Mouse (Mus musculus): ENCODE measurements around the gene Olfr725. TPM values are rescaled to one million over a fixed set of nuclear protein-coding genes. Genes with fewer than 3 reads are reported as not detected.

The Olfr725 gene
- not detected in 2 replicates for polyA plus RNA-seq (2015; fragmentation: Nextera tagmentation; extraction: Ambion mirVana)

DNA sequence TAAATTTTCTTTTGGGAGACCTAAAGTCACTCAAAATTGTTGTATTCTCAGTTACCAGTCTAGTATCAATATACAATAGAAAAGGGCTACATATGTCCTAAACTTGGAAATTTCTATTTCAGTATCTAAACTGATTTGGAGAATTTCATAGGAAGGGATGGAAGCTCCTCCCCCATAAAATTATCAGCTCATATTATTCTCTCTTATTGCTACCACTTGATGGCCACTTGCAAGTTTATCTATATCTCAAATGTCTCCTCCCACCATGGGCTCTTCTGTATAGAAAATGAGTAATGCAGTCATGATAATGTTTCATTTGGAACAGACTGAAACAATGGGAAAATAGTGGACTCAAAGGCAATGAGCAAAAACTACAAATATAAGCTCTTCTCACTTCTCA lies at the start of gene Olfr725:
Olfr725 (minus strand) TSS at position 101 of the 400 bp plus-strand sequence.
- no peaks in the 10 kb centered on the region for H3K36me3 ChIP-seq
- no peak for ATAC-seq (ENCODE audit: borderline replicate concordance, extremely low read depth, low FRiP score, low TSS enrichment)
- no peak within 1 kb of the TSS for H3K27ac ChIP-seq

DNA sequence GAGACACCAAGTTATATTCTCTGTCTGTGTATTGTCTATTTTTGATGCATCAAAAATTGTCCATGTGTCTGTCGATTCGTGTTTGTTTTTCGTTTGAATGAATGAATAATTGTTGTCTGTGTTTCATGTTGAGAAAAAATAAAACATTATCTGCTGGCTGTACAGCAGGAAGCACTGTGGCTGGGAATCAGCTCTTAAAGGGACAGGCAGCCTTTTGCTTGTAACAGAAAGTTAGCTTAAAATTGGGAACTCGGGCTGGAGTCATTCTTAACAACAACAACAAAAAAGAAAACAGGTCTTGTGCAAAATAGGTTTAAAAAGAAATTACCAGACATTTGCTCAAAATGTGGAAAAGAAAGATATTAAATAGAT lies 22.5 kb upstream of the Olfr725 start:
- Histone ChIP-seq H3K9me3 (no peaks in the 10 kb centered on the region), H3K4me3 (peak overlapping the region; percentile 71), H3K27ac (peak overlapping the region; percentile 80; the same call in 1 of the 2 replicates), H3K36me3 (no peaks in the 10 kb centered on the region), H3K4me1 (no peaks in the 10 kb centered on the region), H3K27me3 (no peaks in the 10 kb centered on the region), H3K4me2 (peak overlapping the region; percentile 96), H3K9ac (no peak overlapping the region)
- ATAC-seq (ENCODE audit: borderline replicate concordance, extremely low read depth, low FRiP score, low TSS enrichment), result peak; percentile 15; the same call in 1 of the 2 replicates
- 0% methylated on average over 4 of the region's 4 CpGs for WGBS

More for the DNA sequence above, at the start of gene Olfr725:
- Histone ChIP-seq H3K9me3 (peaks cover 3% of the 10 kb centered on the region; the same call in 1 of the 2 replicates), H3K4me2 (no peak within 1 kb of the TSS), H3K4me3 (no peak within 1 kb of the TSS), H3K4me1 (no peaks in the 10 kb centered on the region), H3K27me3 (no peaks in the 10 kb centered on the region), H3K9ac (no peak within 1 kb of the TSS)

DNA sequence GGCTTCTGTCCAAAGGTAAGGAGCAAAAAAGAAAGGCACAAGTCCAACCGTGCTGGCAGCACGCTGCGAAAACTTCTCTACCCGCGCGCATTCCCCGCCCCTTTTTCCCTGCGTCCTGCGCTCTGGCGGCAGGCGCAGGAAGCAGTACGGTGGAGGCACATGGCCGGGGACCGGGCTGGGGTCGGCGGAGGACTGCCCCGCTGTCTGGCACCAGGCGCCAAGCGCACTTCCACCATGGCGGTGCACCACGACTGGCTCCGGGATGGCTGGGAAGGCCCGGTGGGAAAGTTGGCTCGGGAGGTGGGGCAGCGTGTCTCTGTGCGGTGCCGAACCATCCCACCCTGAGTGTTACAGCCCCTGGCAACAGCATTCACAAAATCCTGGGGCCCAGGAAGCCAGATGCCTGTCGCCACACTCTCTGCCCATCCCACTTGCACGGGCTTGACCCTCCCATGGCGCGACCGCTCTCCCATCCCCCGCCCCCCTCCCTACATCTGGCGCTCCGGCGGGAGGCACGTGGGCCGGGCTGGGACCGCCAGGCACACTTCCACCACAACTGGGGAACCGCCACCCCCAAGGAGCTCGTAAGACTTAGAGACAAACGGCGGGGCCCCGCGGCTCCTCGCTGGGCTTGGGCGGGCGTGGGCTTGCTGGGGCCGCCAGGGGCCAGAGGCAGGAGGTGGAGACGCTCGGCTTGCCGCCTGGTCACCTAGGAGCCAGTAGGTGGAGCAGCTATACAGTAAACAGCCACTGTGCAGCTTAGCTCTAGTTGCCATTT lies 22.0 kb upstream of the Olfr725 start:
- H3K4me1 ChIP-seq, result no peaks in the 10 kb centered on the region
- H3K9ac ChIP-seq, result peak overlapping the region; percentile 51
- peak overlapping the region; percentile 96 for H3K4me2 ChIP-seq
- H3K36me3 ChIP-seq, result no peaks in the 10 kb centered on the region
- peak overlapping the region; percentile 80 for H3K27ac ChIP-seq
- no peaks in the 10 kb centered on the region for H3K27me3 ChIP-seq
- H3K9me3 ChIP-seq, result no peaks in the 10 kb centered on the region
- WGBS, result 2% methylated on average over 49 of the region's 52 CpGs
- ATAC-seq (ENCODE audit: borderline replicate concordance, extremely low read depth, low FRiP score, low TSS enrichment), result peak; percentile 95
- H3K4me3 ChIP-seq, result peak overlapping the region; percentile 71

DNA sequence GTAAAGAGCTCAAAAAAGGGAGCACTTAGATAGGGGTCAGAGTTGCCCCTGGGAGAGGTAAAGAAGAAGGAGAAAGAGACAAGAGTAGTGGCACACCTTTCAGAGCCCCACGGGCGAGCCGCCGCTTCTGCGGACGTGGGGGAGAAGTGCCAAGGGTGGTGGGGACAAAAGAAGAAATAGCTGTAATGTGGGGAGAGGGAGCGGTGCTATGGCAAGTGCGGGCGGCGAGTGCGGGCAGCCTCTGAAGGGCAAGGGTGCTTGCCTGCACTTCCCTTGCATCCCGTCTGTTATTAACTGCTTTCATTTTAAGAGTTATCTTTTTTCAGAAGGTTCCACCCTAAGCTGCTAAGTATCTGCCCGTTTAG lies 21.4 kb upstream of the Olfr725 start:
- peak; percentile 25; the same call in 1 of the 2 replicates for ATAC-seq (ENCODE audit: borderline replicate concordance, extremely low read depth, low FRiP score, low TSS enrichment)
- 0% methylated on average over 13 of the region's 13 CpGs for WGBS

DNA sequence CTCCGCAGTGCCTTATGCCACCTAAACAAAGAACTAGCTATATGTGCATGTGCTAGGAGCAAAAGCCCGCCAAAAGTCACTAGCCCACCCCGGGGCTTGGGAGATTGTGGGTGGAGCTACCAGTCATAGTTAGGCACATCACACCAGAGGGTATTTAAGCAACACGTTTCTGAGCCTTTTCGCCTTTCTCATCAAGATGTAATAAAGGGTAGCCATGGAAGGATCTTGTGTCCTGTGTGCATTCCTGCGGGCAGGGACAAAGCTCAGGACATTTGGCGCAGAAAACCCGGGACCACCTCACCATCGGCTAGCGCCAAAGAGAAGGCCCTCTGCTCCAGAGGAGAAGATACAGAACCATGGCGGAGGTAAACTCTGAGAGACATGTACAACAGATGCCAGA lies 21.0 kb upstream of the Olfr725 start:
- Histone ChIP-seq H3K9ac (peak overlapping the region; percentile 51), H3K4me1 (no peaks in the 10 kb centered on the region), H3K27me3 (no peaks in the 10 kb centered on the region), H3K9me3 (no peaks in the 10 kb centered on the region), H3K36me3 (no peaks in the 10 kb centered on the region), H3K4me2 (peak overlapping the region; percentile 96), H3K27ac (no peak overlapping the region), H3K4me3 (peak overlapping the region; percentile 71)
- no peak for ATAC-seq (ENCODE audit: borderline replicate concordance, extremely low read depth, low FRiP score, low TSS enrichment)
- 9% methylated on average over 11 of the region's 11 CpGs for whole genome bisulfite sequencing

More for the DNA sequence above, 21.4 kb upstream of the Olfr725 start:
- no peaks in the 10 kb centered on the region for H3K4me1 ChIP-seq
- H3K9ac ChIP-seq, result peak overlapping the region; percentile 51
- peak overlapping the region; percentile 96 for H3K4me2 ChIP-seq
- peak overlapping the region; percentile 71 for H3K4me3 ChIP-seq
- no peaks in the 10 kb centered on the region for H3K9me3 ChIP-seq
- H3K27me3 ChIP-seq, result no peaks in the 10 kb centered on the region
- peak overlapping the region; percentile 80 for H3K27ac ChIP-seq
- H3K36me3 ChIP-seq, result no peaks in the 10 kb centered on the region

DNA sequence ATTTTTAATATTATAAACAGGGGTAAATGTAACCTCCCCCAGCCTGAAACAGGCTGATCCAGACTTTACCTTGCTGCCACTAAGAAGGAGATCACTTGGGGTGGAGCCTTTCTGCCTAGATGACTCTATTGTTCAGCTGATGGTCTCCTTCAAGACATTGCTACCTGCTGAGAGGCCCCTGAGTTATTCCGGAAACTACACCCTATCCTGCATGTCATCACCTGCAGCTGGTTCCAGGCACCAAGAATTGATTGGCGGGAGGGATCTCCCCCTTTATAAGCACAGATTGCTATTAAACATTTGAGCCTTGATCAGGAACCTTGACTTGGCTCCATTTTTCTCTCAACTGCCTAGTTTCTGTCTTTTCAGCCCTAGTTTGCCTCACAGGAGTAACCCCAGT lies 8.1 kb downstream of the Olfr725 start:
- no peak for ATAC-seq (ENCODE audit: borderline replicate concordance, extremely low read depth, low FRiP score, low TSS enrichment)
- no peak overlapping the region for H3K9ac ChIP-seq

DNA sequence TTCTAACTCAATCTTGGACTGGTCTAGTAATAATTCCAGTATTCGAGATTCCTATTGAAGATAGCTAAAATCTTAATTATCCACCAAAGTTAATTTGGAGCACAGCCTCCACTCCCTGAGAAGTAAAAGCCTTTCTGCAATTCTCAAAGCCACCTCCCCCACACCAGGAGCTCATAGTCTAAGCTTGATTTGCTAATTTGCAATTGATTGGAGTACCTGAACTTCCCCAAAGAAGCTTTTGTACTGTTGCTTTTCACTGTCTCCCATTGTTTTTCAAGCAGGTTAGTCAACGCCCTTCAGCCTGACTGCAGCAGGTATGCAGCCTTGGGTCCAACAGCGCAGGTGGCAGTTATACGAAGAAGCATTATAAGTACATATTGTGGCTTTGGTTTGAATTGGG lies 8.8 kb downstream of the Olfr725 start:
- no peak overlapping the region for H3K4me2 ChIP-seq
- H3K27ac ChIP-seq, result no peak overlapping the region
- no peaks in the 10 kb centered on the region for H3K27me3 ChIP-seq
- no peak overlapping the region for H3K4me3 ChIP-seq
- WGBS, result 78% methylated on average over 4 of the region's 4 CpGs
- no peaks in the 10 kb centered on the region for H3K4me1 ChIP-seq
- no peak for ATAC-seq (ENCODE audit: borderline replicate concordance, extremely low read depth, low FRiP score, low TSS enrichment)
- H3K36me3 ChIP-seq, result no peaks in the 10 kb centered on the region
- no peaks in the 10 kb centered on the region for H3K9me3 ChIP-seq
- no peak overlapping the region for H3K9ac ChIP-seq

More for the DNA sequence above, 8.1 kb downstream of the Olfr725 start:
- WGBS, result 84% methylated on average over 2 of the region's 2 CpGs
- no peaks in the 10 kb centered on the region for H3K9me3 ChIP-seq
- no peaks in the 10 kb centered on the region for H3K4me1 ChIP-seq
- no peaks in the 10 kb centered on the region for H3K27me3 ChIP-seq
- H3K27ac ChIP-seq, result no peak overlapping the region
- no peaks in the 10 kb centered on the region for H3K36me3 ChIP-seq
- H3K4me2 ChIP-seq, result no peak overlapping the region
- H3K4me3 ChIP-seq, result no peak overlapping the region

DNA sequence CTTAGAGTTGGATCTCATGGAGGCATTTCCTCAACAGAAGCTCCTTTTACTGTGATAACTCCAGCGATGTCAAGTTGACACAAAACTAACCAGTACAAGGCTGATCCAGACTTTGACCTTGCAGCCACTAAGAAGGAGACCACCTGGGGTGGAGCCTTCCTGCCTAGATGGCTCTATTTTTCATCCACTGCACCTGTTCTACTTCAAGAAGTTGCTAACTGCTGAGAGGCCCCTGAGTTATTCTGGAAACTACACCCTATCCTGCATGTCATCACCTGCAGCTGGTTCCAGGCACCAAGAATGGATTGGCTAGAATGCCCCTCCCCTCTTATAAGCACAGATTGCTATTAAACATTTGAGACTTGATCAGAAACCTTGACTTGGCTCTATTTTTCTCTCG lies 13.8 kb downstream of the Olfr725 start:
- Histone ChIP-seq H3K36me3 (no peaks in the 10 kb centered on the region), H3K4me3 (no peak overlapping the region), H3K27me3 (no peaks in the 10 kb centered on the region), H3K4me1 (no peaks in the 10 kb centered on the region), H3K9ac (no peak overlapping the region), H3K9me3 (no peaks in the 10 kb centered on the region), H3K4me2 (no peak overlapping the region), H3K27ac (no peak overlapping the region)
- no peak for ATAC-seq (ENCODE audit: borderline replicate concordance, extremely low read depth, low FRiP score, low TSS enrichment)
- WGBS, result 71% methylated on average over 2 of the region's 2 CpGs

Other genes with a start within 250 kb of the Olfr725 start
- not detected in 2 replicates for gene Olfr722, start 138.4 kb downstream of the Olfr725 start, polyA plus RNA-seq (2015; fragmentation: Nextera tagmentation; extraction: Ambion mirVana)
- not detected in 2 replicates for gene Olfr723, start 108.6 kb downstream of the Olfr725 start, polyA plus RNA-seq (2015; fragmentation: Nextera tagmentation; extraction: Ambion mirVana)
- gene Olfr724, start 77.1 kb downstream of the Olfr725 start, polyA plus RNA-seq (2015; fragmentation: Nextera tagmentation; extraction: Ambion mirVana), result not detected in 2 replicates
- gene Olfr726, start 50.6 kb upstream of the Olfr725 start, polyA plus RNA-seq (2015; fragmentation: Nextera tagmentation; extraction: Ambion mirVana), result not detected in 2 replicates
- gene Olfr727, start 82.8 kb upstream of the Olfr725 start, polyA plus RNA-seq (2015; fragmentation: Nextera tagmentation; extraction: Ambion mirVana), result not detected in 2 replicates
- not detected in 2 replicates for gene Olfr728, start 102.3 kb upstream of the Olfr725 start, polyA plus RNA-seq (2015; fragmentation: Nextera tagmentation; extraction: Ambion mirVana)
- not detected in 2 replicates for gene Olfr729, start 112.5 kb upstream of the Olfr725 start, polyA plus RNA-seq (2015; fragmentation: Nextera tagmentation; extraction: Ambion mirVana)
- not detected in 2 replicates for gene Olfr730, start 147.8 kb upstream of the Olfr725 start, polyA plus RNA-seq (2015; fragmentation: Nextera tagmentation; extraction: Ambion mirVana)
- gene Olfr731, start 201.5 kb upstream of the Olfr725 start, polyA plus RNA-seq (2015; fragmentation: Nextera tagmentation; extraction: Ambion mirVana), result not detected in 2 replicates
- not detected in 2 replicates for gene Olfr732, start 243.8 kb upstream of the Olfr725 start, polyA plus RNA-seq (2015; fragmentation: Nextera tagmentation; extraction: Ambion mirVana)

All from lung, embryonic 15.5 days (tissue).